ENCODE assay signal across 1 mouse cellular context in the genomic region with DNA sequence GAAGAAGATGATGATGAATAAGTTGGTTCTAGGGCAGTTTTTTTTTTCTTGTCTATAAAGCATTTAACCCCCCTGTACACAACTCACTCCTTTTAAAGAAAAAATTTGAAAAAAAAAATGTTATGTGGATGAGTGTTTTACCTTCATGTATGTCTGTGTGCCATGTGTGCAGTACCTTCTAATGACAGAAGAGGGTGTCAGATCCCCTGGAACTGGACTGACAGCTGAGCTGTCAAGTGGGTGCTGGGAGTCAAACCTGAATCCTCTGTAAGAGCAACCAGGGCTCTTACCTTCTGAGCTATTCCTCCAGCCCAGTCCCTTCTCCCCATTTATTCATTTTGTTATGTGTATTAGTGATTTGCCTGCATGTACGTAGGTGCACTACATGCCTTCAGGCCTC.
TF ChIP-seq lines count a peak whose summit lies in the region.

No protein-coding gene starts in this region.

TF ChIP-seq in ES-E14, 5 proteins besides CTCF, POLR2A, EP300 and RAD21 (continued from another document):
- TF ChIP-seq HCFC1 (IDR thresholded peaks at IDR 0.05; ENCODE audit: borderline replicate concordance, insufficient read depth, low read length) (no peak), ZC3H11A (IDR thresholded peaks at IDR 0.05; ENCODE audit: borderline replicate concordance, low read depth, low read length) (peak; percentile 44; the same call in 1 of the 2 replicates)
